ENCODE assay signal across 15 mouse cellular contexts in the genomic region with DNA sequence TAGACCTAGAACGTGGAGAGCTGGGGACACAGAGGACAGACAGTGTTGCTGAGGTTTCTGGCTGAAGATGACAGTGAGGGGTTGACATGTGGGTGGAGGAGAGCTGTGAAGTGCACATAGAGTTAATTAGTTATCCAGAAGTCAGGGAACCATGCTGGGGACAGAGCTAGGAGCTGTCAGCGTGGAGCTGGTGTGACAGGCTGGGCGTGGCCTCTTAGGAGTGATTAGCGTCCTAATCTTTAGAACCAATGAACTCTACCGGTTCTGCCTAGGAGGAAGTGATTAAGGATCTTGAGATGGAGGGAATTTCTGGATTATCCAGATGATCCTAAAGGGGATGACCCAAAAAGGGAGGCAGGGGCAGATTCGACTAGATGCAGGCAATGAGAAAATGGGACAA. TPM values are rescaled to one million over a fixed set of nuclear protein-coding genes. Genes with fewer than 3 reads are reported as not detected.
DNase-seq lines count a peak whose midpoint lies in the region; ATAC-seq and TF ChIP-seq lines count a peak whose summit lies in the region.
"Had no signal": no experiment of that assay in that cellular context is flagged by ENCODE, and none has a peak within 500 bp of the region (broad histone marks: within the 10 kb centered on the region; RNA-seq: fewer than 3 reads in every experiment).

No protein-coding gene starts in this region.

- no peaks in the 10 kb centered on the region for H3K36me3 ChIP-seq in heart, postnatal 0 days (replicated peaks; ENCODE audit: control insufficient read depth, insufficient read depth, low read length)
- H3K36me3 ChIP-seq in MEL (ENCODE audit: control insufficient read depth in 1 of 2, insufficient read depth in 2 of 2, low read length in 2 of 2) = peaks cover 0 to 3% of the 10 kb centered on the region in 2 experiments; a peak in 1 of 4 replicates
- no peaks in the 10 kb centered on the region for H3K36me3 ChIP-seq in liver, embryonic 14.5 days (replicated peaks; ENCODE audit: control insufficient read depth, insufficient read depth, low read depth)
- no peaks in the 10 kb centered on the region for H3K36me3 ChIP-seq in midbrain, postnatal 0 days (ENCODE audit: insufficient read depth, low read length)
- H3K36me3 ChIP-seq: forebrain, embryonic 15.5 days; lung, embryonic 15.5 days; midbrain, embryonic 10.5 days had no signal

- WGBS in heart, postnatal 0 days = 19% methylated on average over 6 of the region's 6 CpGs
- 15% methylated on average over 6 of the region's 6 CpGs for WGBS in liver, embryonic 14.5 days (ENCODE audit: insufficient replicate concordance)
- 50% methylated on average over 6 of the region's 6 CpGs for WGBS in midbrain, postnatal 0 days

- no peak overlapping the region for H3K9ac ChIP-seq in heart, postnatal 0 days (replicated peaks; ENCODE audit: low read depth, low read length)
- H3K9ac ChIP-seq in MEL (ENCODE audit: control insufficient read depth, low read depth, low read length, poor library complexity, severe bottlenecking) = peak overlapping the region; percentile 39; the same call in 1 of the 2 replicates
- H3K9ac ChIP-seq in liver, embryonic 14.5 days (replicated peaks) = no peak overlapping the region
- no peak overlapping the region for H3K9ac ChIP-seq in midbrain, postnatal 0 days (replicated peaks; ENCODE audit: low read length, poor library complexity, severe bottlenecking)
- H3K9ac ChIP-seq: embryonic facial prominence, embryonic 15.5 days; forebrain, embryonic 15.5 days; lung, embryonic 15.5 days had no signal

- 0 out of 2 replicates have a peak, but pooled peaks cover 4% of the 10 kb centered on the region for H3K4me1 ChIP-seq in heart, postnatal 0 days (ENCODE audit: control insufficient read depth, insufficient read depth)
- H3K4me1 ChIP-seq in MEL (ENCODE audit: control insufficient read depth in 1 of 2, insufficient read depth in 2 of 2, low read length in 2 of 2) = peaks cover 2 to 17% of the 10 kb centered on the region in 2 experiments; a peak in 3 of 4 replicates
- H3K4me1 ChIP-seq in bone marrow macrophage, adult 2 months (ENCODE audit: control insufficient read depth, insufficient read depth, low read length) = peaks cover 37% of the 10 kb centered on the region
- H3K4me1 ChIP-seq in liver, embryonic 14.5 days (replicated peaks; ENCODE audit: control insufficient read depth in 2 of 2, insufficient read depth in 2 of 2, low read length in 1 of 2) = peaks cover 0 to 17% of the 10 kb centered on the region in 2 experiments; a peak in 3 of 4 replicates
- no peaks in the 10 kb centered on the region for H3K4me1 ChIP-seq in midbrain, postnatal 0 days (ENCODE audit: insufficient read depth, low read length)
- H3K4me1 ChIP-seq: forebrain, embryonic 15.5 days had no signal

- DNase-seq in heart, postnatal 0 days (ENCODE audit: low spot score) = no peak
- no peak for DNase-seq in heart, postnatal 25 days (ENCODE audit: low spot score)
- DNase-seq in MEL (ENCODE audit: low read depth, low spot score) (peak; percentile 68), MN1 (ENCODE audit: low spot score) (no peak)
- no peak for DNase-seq in liver, embryonic 14.5 days (ENCODE audit: low read depth in 3 of 3, low spot score in 3 of 3)
- DNase-seq in midbrain, postnatal 0 days (ENCODE audit: low spot score) = no peak
- no peak for DNase-seq in frontal cortex, postnatal 10 days (ENCODE audit: low spot score in 2 of 2)
- DNase-seq: cerebellum, postnatal 14 days; gastrocnemius, postnatal 14 days had no signal

- H3K27ac ChIP-seq in heart, postnatal 0 days (ENCODE audit: low read depth) = peak overlapping the region; percentile 41; the same call in 1 of the 2 replicates
- H3K27ac ChIP-seq in MEL (ENCODE audit: control insufficient read depth, low read depth, low read length) = no peak overlapping the region
- peak overlapping the region; percentile 97 for H3K27ac ChIP-seq in bone marrow macrophage, adult 2 months (ENCODE audit: insufficient read depth, low read depth, low read length)
- H3K27ac ChIP-seq in liver, embryonic 14.5 days = no peak overlapping the region
- no peak overlapping the region for H3K27ac ChIP-seq in midbrain, postnatal 0 days (ENCODE audit: low read depth, low read length)
- H3K27ac ChIP-seq: embryonic facial prominence, embryonic 15.5 days; forebrain, embryonic 15.5 days; midbrain, embryonic 10.5 days had no signal

- ATAC-seq in heart, postnatal 0 days (ENCODE audit: insufficient read depth, low read depth) = no peak
- no peak for ATAC-seq in liver, embryonic 14.5 days (ENCODE audit: insufficient read depth)
- ATAC-seq in midbrain, postnatal 0 days (ENCODE audit: low FRiP score) = no peak
- ATAC-seq: forebrain, embryonic 15.5 days; hindbrain, embryonic 16.5 days had no signal

- TF ChIP-seq EP300 in heart, postnatal 0 days (IDR thresholded peaks at IDR 0.05; ENCODE audit: low read depth) = no peak
- TF ChIP-seq EP300 in MEL (IDR thresholded peaks at IDR 0.05; ENCODE audit: low read depth in 1 of 2, low read length in 2 of 2) = no peak
- no peak for TF ChIP-seq EP300 in liver, embryonic 14.5 days (IDR thresholded peaks at IDR 0.05; ENCODE audit: low read depth)

- H3K9me3 ChIP-seq in heart, postnatal 0 days (replicated peaks; ENCODE audit: control insufficient read depth, low read length) = no peaks in the 10 kb centered on the region
- H3K9me3 ChIP-seq in MEL (replicated peaks; ENCODE audit: insufficient read depth, low read length) = no peaks in the 10 kb centered on the region
- H3K9me3 ChIP-seq in liver, embryonic 14.5 days (ENCODE audit: control insufficient read depth, low read length) = no peaks in the 10 kb centered on the region
- H3K9me3 ChIP-seq in midbrain, postnatal 0 days (ENCODE audit: low read length) = no peaks in the 10 kb centered on the region
- H3K9me3 ChIP-seq: embryonic facial prominence, embryonic 15.5 days; forebrain, embryonic 15.5 days; lung, embryonic 15.5 days; midbrain, embryonic 10.5 days had no signal

- no peaks in the 10 kb centered on the region for H3K79me2 ChIP-seq in MEL (ENCODE audit: control insufficient read depth, insufficient read depth, low read length, poor library complexity)

- TF ChIP-seq POLR2A in MEL (IDR thresholded peaks at IDR 0.05; ENCODE audit: control insufficient read depth in 1 of 2, insufficient read depth in 1 of 2, low read depth in 1 of 2, low read length in 2 of 2, poor library complexity in 1 of 2) = no peak
- TF ChIP-seq POLR2A in bone marrow macrophage, adult 2 months (IDR thresholded peaks at IDR 0.05; ENCODE audit: borderline replicate concordance, low read depth, low read length) = no peak

- H3K4me2 ChIP-seq in heart, postnatal 0 days (ENCODE audit: low read depth, low read length) = no peak overlapping the region
- H3K4me2 ChIP-seq in liver, embryonic 14.5 days (ENCODE audit: low read depth) = peak overlapping the region; percentile 32
- no peak overlapping the region for H3K4me2 ChIP-seq in midbrain, postnatal 0 days (ENCODE audit: low read depth, low read length, poor library complexity, severe bottlenecking)
- H3K4me2 ChIP-seq: embryonic facial prominence, embryonic 15.5 days; forebrain, embryonic 15.5 days; lung, embryonic 15.5 days had no signal

- intact Hi-C loops in heart, postnatal 25 days (cut with DNase I) = no loop called here

- H3K4me3 ChIP-seq in heart, postnatal 0 days (ENCODE audit: low read depth, low read length) = no peak overlapping the region
- H3K4me3 ChIP-seq in MEL (ENCODE audit: control insufficient read depth in 1 of 2, insufficient read depth in 1 of 2, low read depth in 2 of 2, low read length in 2 of 2) = peak overlapping the region; percentile 49 to 68
- no peak overlapping the region for H3K4me3 ChIP-seq in bone marrow macrophage, adult 2 months (ENCODE audit: insufficient read depth, low read length)
- no peak overlapping the region for H3K4me3 ChIP-seq in liver, embryonic 14.5 days (ENCODE audit: insufficient read depth in 1 of 2, low read depth in 2 of 2, low read length in 2 of 2)
- no peak overlapping the region for H3K4me3 ChIP-seq in midbrain, postnatal 0 days (ENCODE audit: low read depth, low read length)
- H3K4me3 ChIP-seq: embryonic facial prominence, embryonic 15.5 days; forebrain, embryonic 15.5 days; lung, embryonic 15.5 days; midbrain, embryonic 10.5 days had no signal

- no peak for TF ChIP-seq RAD21 in MEL (IDR thresholded peaks at IDR 0.05; ENCODE audit: low read depth, low read length)

- H3K27me3 ChIP-seq in heart, postnatal 0 days (ENCODE audit: control insufficient read depth, insufficient read depth, low read length) = no peaks in the 10 kb centered on the region
- H3K27me3 ChIP-seq in MEL (ENCODE audit: control insufficient read depth in 1 of 2, insufficient read depth in 2 of 2, low read length in 2 of 2) = peaks cover 0 to 1% of the 10 kb centered on the region in 2 experiments; a peak in 1 of 4 replicates
- no peaks in the 10 kb centered on the region for H3K27me3 ChIP-seq in liver, embryonic 14.5 days (ENCODE audit: control insufficient read depth, insufficient read depth, low read length)
- no peaks in the 10 kb centered on the region for H3K27me3 ChIP-seq in midbrain, postnatal 0 days (ENCODE audit: insufficient read depth, low read length)
- H3K27me3 ChIP-seq: embryonic facial prominence, embryonic 15.5 days; forebrain, embryonic 15.5 days; lung, embryonic 15.5 days had no signal

- TF ChIP-seq CTCF in heart, postnatal 0 days (IDR thresholded peaks at IDR 0.05; ENCODE audit: low read depth) = no peak
- no peak for TF ChIP-seq CTCF in MEL (IDR thresholded peaks at IDR 0.05 in 2 of 3, conservative IDR thresholded peaks at IDR 0.05 in 1 of 3; ENCODE audit: control insufficient read depth in 1 of 3, insufficient read depth in 1 of 3, low read depth in 2 of 3, low read length in 3 of 3, poor library complexity in 1 of 3, severe bottlenecking in 1 of 3)
- no peak for TF ChIP-seq CTCF in bone marrow macrophage, adult 2 months (IDR thresholded peaks at IDR 0.05; ENCODE audit: low read depth, low read length)
- no peak for TF ChIP-seq CTCF in liver, embryonic 14.5 days (IDR thresholded peaks at IDR 0.05; ENCODE audit: low read depth)
- TF ChIP-seq CTCF in midbrain, postnatal 0 days (IDR thresholded peaks at IDR 0.05) = no peak

TF ChIP-seq in MEL, 35 proteins besides CTCF, POLR2A, EP300 and RAD21 (continues in another document):
- TF ChIP-seq MYB (IDR thresholded peaks at IDR 0.05; ENCODE audit: low read depth, low read length) = no peak

RNA-seq across cellular contexts. Expression of gene Otulinl, which starts 42.4 kb away (rescaled TPM):
- total RNA-seq in heart, postnatal 0 days (2014; rRNA removed; ENCODE audit: low replicate concordance) = 0.39 and 15.3 TPM in 2 replicates
- 2.3 and 3.2 TPM in 2 replicates for polyA plus RNA-seq in heart, postnatal 0 days (2015; fragmentation: Nextera tagmentation; extraction: Ambion mirVana)
- total RNA-seq in heart, postnatal 25 days (2021) = 1 to 10 TPM; 2.7 to 3.6 TPM
- total RNA-seq in MEL (2012; rRNA removed) = 0.42 and 0.50 TPM in 2 replicates
- polyA plus RNA-seq in MEL (2012; ENCODE audit: insufficient read depth in 1 of 2, insufficient read length in 2 of 2, low read depth in 1 of 2, low replicate concordance in 2 of 2, missing spikeins in 1 of 2) = under 1 TPM in 1 of 2 experiments, not detected in 1; 0.14 TPM
- 256 and 264 TPM in 2 replicates for polyA plus RNA-seq in bone marrow macrophage, adult 2 months (2012; ENCODE audit: insufficient read depth, insufficient read length, missing spikeins)
- 2.4 and 3.3 TPM in 2 replicates for polyA plus RNA-seq in liver, embryonic 14.5 days (2012; rRNA removed)
- 6.8 and 8.7 TPM in 2 replicates for polyA plus RNA-seq in liver, embryonic 14.5 days (2014; fragmentation: Nextera tagmentation; extraction: Ambion mirVana)
- total RNA-seq in midbrain, postnatal 0 days (2014; rRNA removed) = 6.2 and 6.4 TPM in 2 replicates
- polyA plus RNA-seq in midbrain, postnatal 0 days (2015; fragmentation: Nextera tagmentation; extraction: Ambion mirVana) = 13.0 and 14.9 TPM in 2 replicates

Comparison
In these comparisons a context has a peak if more than half of its experiments do, and no peak if none do; other contexts are left out.
1. H3K27ac ChIP-seq: peak in heart, postnatal 0 days (single experiment) and bone marrow macrophage, adult 2 months (single experiment); none in MEL (single experiment), liver, embryonic 14.5 days (single experiment) and midbrain, postnatal 0 days (single experiment).
2. H3K4me3 ChIP-seq: peak in MEL (2 of 2); none in heart, postnatal 0 days (single experiment), bone marrow macrophage, adult 2 months (single experiment), liver, embryonic 14.5 days (0 of 2) and midbrain, postnatal 0 days (single experiment).
3. RNA of gene Otulinl, which starts 42.4 kb away (polyA plus RNA-seq): 256 to 264 TPM in bone marrow macrophage, adult 2 months; 13.0 to 14.9 TPM in midbrain, postnatal 0 days, 2.4 to 8.7 TPM in liver, embryonic 14.5 days, 2.3 to 3.2 TPM in heart, postnatal 0 days and 0.14 TPM in MEL; every median in the first group is over 10 times any median in the second.